Mouse (Mus musculus): Measurements from ENCODE around the gene Ldah. TPM values are rescaled to one million over a fixed set of nuclear protein-coding genes. Genes with fewer than 3 reads are reported as not detected.
"Not testable (repeated sequence)": the region's sequence is repeated elsewhere in the genome, so short reads cannot be mapped to it uniquely, and the experiment has no call there.

The Ldah gene
- polyA plus RNA-seq (2014; fragmentation: Nextera tagmentation; extraction: Ambion mirVana) = 49.7 and 55.8 TPM in 2 replicates

DNA sequence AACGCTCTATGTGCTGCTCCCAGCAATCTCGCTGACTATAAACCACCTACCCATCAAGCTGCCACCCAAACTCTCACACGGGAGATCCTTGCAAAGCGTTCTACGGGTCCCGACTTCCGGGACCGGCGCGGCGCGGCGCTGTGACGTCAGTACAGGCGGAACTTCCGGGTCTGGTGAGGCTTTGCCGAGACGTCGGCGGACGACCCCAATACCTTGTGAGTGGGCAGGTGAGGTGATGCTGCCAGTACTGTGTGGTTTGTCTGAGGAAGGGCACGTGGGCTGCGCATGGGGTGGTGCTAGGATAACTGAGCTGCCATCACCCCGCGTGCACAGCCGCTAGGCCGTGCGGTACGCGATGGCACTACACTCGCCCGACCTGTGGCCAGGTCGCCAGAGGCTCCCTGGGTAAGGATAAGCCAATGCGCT lies at the start of gene Ldah:
TSS of gene Ldah (plus strand) at position 130 of the 426 bp plus-strand sequence.
- Histone ChIP-seq H3K4me3 (ENCODE audit: control insufficient read depth in 1 of 2, insufficient read depth in 1 of 2, low read depth in 1 of 2, low read length in 2 of 2) (peak within 1 kb of the TSS; percentile 73 to 94), H3K9ac (ENCODE audit: low read length) (peak within 1 kb of the TSS; percentile 90), H3K4me2 (ENCODE audit: low read length) (peak within 1 kb of the TSS; percentile 83), H3K4me1 (ENCODE audit: control insufficient read depth in 2 of 2, insufficient read depth in 2 of 2, low read length in 2 of 2) (peaks cover 0 to 6% of the 10 kb centered on the region in 2 experiments; a peak in 1 of 4 replicates), H3K27ac (replicated peaks in 1 of 2; ENCODE audit: control insufficient read depth in 1 of 2, insufficient read depth in 1 of 2, low read depth in 2 of 2, low read length in 2 of 2) (peak within 1 kb of the TSS in 1 of 2 experiments; percentile 53; a peak in 1 of 4 replicates), H3K27me3 (ENCODE audit: control insufficient read depth, insufficient read depth, low read length) (no peaks in the 10 kb centered on the region), H3K36me3 (ENCODE audit: control insufficient read depth, insufficient read depth, low read length) (no peaks in the 10 kb centered on the region), H3K9me3 (ENCODE audit: control insufficient read depth, low read length) (no peaks in the 10 kb centered on the region)
- WGBS = under 1% methylated on average over 34 of the region's 34 CpGs
- ATAC-seq (ENCODE audit: insufficient number of reproducible peaks, insufficient read depth, low FRiP score, low read depth) = peak; percentile 86

DNA sequence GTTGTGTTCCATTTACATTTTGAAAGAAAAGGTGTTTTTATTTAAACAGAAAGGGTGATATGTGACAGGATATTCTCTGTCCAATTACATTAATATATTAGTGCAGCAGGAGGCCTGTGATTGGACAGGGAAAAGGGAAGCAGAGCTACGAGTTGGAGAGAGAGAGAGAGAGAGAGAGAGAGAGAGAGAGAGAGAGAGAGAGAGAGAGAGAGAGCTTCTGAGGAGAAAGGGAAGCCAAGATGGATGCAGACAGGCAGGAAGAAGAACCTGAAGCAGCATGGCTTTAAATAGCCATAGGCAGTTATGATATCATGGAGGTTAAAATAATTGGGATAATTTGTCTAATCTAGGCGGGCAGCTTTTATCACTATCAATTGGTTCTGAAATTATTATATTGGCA lies 40.2 kb upstream of the Ldah start:
- H3K27ac ChIP-seq (replicated peaks in 1 of 2; ENCODE audit: control insufficient read depth in 1 of 2, insufficient read depth in 1 of 2, low read depth in 2 of 2, low read length in 2 of 2) = no peak overlapping the region
- no peak overlapping the region for H3K9ac ChIP-seq (ENCODE audit: low read length)
- 62% methylated on average over 2 of the region's 2 CpGs for WGBS
- no peaks in the 10 kb centered on the region for H3K36me3 ChIP-seq (ENCODE audit: control insufficient read depth, insufficient read depth, low read length)
- H3K4me3 ChIP-seq (ENCODE audit: control insufficient read depth in 1 of 2, insufficient read depth in 1 of 2, low read depth in 1 of 2, low read length in 2 of 2) = no peak overlapping the region
- H3K27me3 ChIP-seq (ENCODE audit: control insufficient read depth, insufficient read depth, low read length) = no peaks in the 10 kb centered on the region
- H3K9me3 ChIP-seq (ENCODE audit: control insufficient read depth, low read length) = no peaks in the 10 kb centered on the region
- H3K4me2 ChIP-seq (ENCODE audit: low read length) = no peak overlapping the region
- no peaks in the 10 kb centered on the region for H3K4me1 ChIP-seq (ENCODE audit: control insufficient read depth in 2 of 2, insufficient read depth in 2 of 2, low read length in 2 of 2)
- ATAC-seq (ENCODE audit: insufficient number of reproducible peaks, insufficient read depth, low FRiP score, low read depth) = no peak

DNA sequence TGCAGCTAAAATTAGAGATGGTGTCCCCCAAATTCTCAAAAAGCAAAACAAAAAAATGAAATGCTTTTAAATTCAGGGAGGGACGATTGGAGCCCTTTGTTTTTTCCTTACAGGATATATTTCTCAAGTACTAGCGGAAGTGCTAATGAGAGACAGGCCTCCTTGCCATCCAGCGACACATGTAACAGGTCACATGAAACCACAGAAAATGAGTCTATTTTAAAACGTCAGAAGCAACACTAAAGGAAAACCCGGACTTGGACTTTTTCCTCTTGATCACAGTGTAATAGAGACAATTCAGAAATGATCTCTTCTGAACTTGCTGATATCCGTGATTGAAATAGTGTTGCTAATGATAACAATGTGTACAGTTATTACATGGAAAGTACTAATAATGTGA lies 27.0 kb upstream of the Ldah start:
- Histone ChIP-seq H3K9ac (ENCODE audit: low read length) (no peak overlapping the region), H3K4me2 (ENCODE audit: low read length) (no peak overlapping the region), H3K4me3 (ENCODE audit: control insufficient read depth in 1 of 2, insufficient read depth in 1 of 2, low read depth in 1 of 2, low read length in 2 of 2) (no peak overlapping the region), H3K9me3 (ENCODE audit: control insufficient read depth, low read length) (no peaks in the 10 kb centered on the region), H3K4me1 (ENCODE audit: control insufficient read depth in 2 of 2, insufficient read depth in 2 of 2, low read length in 2 of 2) (peaks cover 0 to 7% of the 10 kb centered on the region in 2 experiments; a peak in 1 of 4 replicates), H3K27me3 (ENCODE audit: control insufficient read depth, insufficient read depth, low read length) (no peaks in the 10 kb centered on the region), H3K27ac (replicated peaks in 1 of 2; ENCODE audit: control insufficient read depth in 1 of 2, insufficient read depth in 1 of 2, low read depth in 2 of 2, low read length in 2 of 2) (no peak overlapping the region), H3K36me3 (ENCODE audit: control insufficient read depth, insufficient read depth, low read length) (no peaks in the 10 kb centered on the region)
- ATAC-seq (ENCODE audit: insufficient number of reproducible peaks, insufficient read depth, low FRiP score, low read depth) = no peak
- WGBS = 59% methylated on average over 6 of the region's 6 CpGs

GRCm38 (mm10) chr12:8181744-8182143 lies 26.2 kb upstream of the Ldah start:
- H3K36me3 ChIP-seq (ENCODE audit: control insufficient read depth, insufficient read depth, low read length) = no peaks in the 10 kb centered on the region
- no peak for ATAC-seq (ENCODE audit: insufficient number of reproducible peaks, insufficient read depth, low FRiP score, low read depth)
- no peak overlapping the region for H3K27ac ChIP-seq (replicated peaks in 1 of 2; ENCODE audit: control insufficient read depth in 1 of 2, insufficient read depth in 1 of 2, low read depth in 2 of 2, low read length in 2 of 2)

DNA sequence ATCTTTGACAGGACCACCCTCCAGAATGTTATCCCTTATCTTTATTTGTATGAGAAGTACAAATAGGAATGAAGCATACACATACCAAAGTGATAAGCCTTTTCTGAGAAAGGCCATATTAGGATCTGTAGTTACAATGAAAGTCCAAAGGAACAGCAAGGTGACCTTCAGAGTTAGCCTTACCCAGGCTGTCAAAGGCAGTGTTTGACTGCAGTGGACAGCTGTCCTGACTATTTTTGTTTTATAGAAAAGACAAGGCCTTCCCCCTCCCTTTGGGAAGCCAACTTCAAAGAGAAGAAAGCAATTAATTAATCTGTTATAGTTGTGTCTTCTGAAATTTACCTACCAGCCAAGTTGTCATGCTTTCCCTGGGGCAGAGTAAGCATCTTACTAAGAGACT lies 23.4 kb upstream of the Ldah start:
- Histone ChIP-seq H3K9me3 (ENCODE audit: control insufficient read depth, low read length) (0 out of 2 replicates have a peak, but pooled peaks cover 4% of the 10 kb centered on the region), H3K9ac (ENCODE audit: low read length) (no peak overlapping the region), H3K36me3 (ENCODE audit: control insufficient read depth, insufficient read depth, low read length) (no peaks in the 10 kb centered on the region), H3K4me2 (ENCODE audit: low read length) (no peak overlapping the region), H3K27ac (replicated peaks in 1 of 2; ENCODE audit: control insufficient read depth in 1 of 2, insufficient read depth in 1 of 2, low read depth in 2 of 2, low read length in 2 of 2) (peak overlapping the region in 1 of 2 experiments; percentile 66; a peak in 3 of 4 replicates), H3K4me3 (ENCODE audit: control insufficient read depth in 1 of 2, insufficient read depth in 1 of 2, low read depth in 1 of 2, low read length in 2 of 2) (no peak overlapping the region), H3K4me1 (ENCODE audit: control insufficient read depth in 2 of 2, insufficient read depth in 2 of 2, low read length in 2 of 2) (peaks cover 0 to 7% of the 10 kb centered on the region in 2 experiments; a peak in 1 of 4 replicates), H3K27me3 (ENCODE audit: control insufficient read depth, insufficient read depth, low read length) (no peaks in the 10 kb centered on the region)
- no peak for ATAC-seq (ENCODE audit: insufficient number of reproducible peaks, insufficient read depth, low FRiP score, low read depth)

More at GRCm38 (mm10) chr12:8181744-8182143, 26.2 kb upstream of the Ldah start:
- Histone ChIP-seq H3K4me3 (ENCODE audit: control insufficient read depth in 1 of 2, insufficient read depth in 1 of 2, low read depth in 1 of 2, low read length in 2 of 2) (no peak overlapping the region), H3K27me3 (ENCODE audit: control insufficient read depth, insufficient read depth, low read length) (no peaks in the 10 kb centered on the region), H3K4me1 (ENCODE audit: control insufficient read depth in 2 of 2, insufficient read depth in 2 of 2, low read length in 2 of 2) (peaks cover 0 to 7% of the 10 kb centered on the region in 2 experiments; a peak in 1 of 4 replicates), H3K9ac (ENCODE audit: low read length) (no peak overlapping the region), H3K9me3 (ENCODE audit: control insufficient read depth, low read length) (no peaks in the 10 kb centered on the region), H3K4me2 (ENCODE audit: low read length) (no peak overlapping the region)

DNA sequence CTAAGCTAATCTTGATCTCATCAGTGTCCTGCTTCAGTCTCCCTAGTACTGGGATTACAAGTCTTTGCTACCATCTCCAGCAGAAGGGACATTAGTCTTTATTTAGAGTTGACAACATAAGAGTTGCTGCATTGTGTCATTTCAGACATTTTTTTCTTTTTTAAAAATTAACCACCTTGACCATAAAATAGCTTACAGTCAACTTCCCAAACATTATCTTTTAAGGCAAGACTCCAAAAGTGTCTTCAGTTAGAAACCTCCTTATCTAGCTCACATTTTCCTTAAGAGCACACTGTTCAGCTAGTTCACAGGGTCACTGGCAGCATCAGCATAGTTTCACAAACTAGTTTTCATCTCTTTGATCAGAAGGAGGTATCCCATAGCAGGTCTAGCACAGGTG lies 19.7 kb upstream of the Ldah start:
- H3K4me2 ChIP-seq (ENCODE audit: low read length) = no peak overlapping the region
- no peaks in the 10 kb centered on the region for H3K36me3 ChIP-seq (ENCODE audit: control insufficient read depth, insufficient read depth, low read length)
- no peak overlapping the region for H3K4me3 ChIP-seq (ENCODE audit: control insufficient read depth in 1 of 2, insufficient read depth in 1 of 2, low read depth in 1 of 2, low read length in 2 of 2)
- no peak for ATAC-seq (ENCODE audit: insufficient number of reproducible peaks, insufficient read depth, low FRiP score, low read depth)
- peaks cover 0 to 11% of the 10 kb centered on the region in 2 experiments; a peak in 2 of 4 replicates for H3K4me1 ChIP-seq (ENCODE audit: control insufficient read depth in 2 of 2, insufficient read depth in 2 of 2, low read length in 2 of 2)
- H3K9me3 ChIP-seq (ENCODE audit: control insufficient read depth, low read length) = 0 out of 2 replicates have a peak, but pooled peaks cover 4% of the 10 kb centered on the region
- H3K9ac ChIP-seq (ENCODE audit: low read length) = no peak overlapping the region
- no peaks in the 10 kb centered on the region for H3K27me3 ChIP-seq (ENCODE audit: control insufficient read depth, insufficient read depth, low read length)
- H3K27ac ChIP-seq (replicated peaks in 1 of 2; ENCODE audit: control insufficient read depth in 1 of 2, insufficient read depth in 1 of 2, low read depth in 2 of 2, low read length in 2 of 2) = no peak overlapping the region

- not testable (repeated sequence) for H3K27me3 ChIP-seq (ENCODE audit: control insufficient read depth, insufficient read depth, low read length); H3K36me3 ChIP-seq (ENCODE audit: control insufficient read depth, insufficient read depth, low read length); H3K27ac ChIP-seq (replicated peaks in 1 of 2; ENCODE audit: control insufficient read depth in 1 of 2, insufficient read depth in 1 of 2, low read depth in 2 of 2, low read length in 2 of 2); H3K9ac ChIP-seq (ENCODE audit: low read length); H3K9me3 ChIP-seq (ENCODE audit: control insufficient read depth, low read length); ATAC-seq (ENCODE audit: insufficient number of reproducible peaks, insufficient read depth, low FRiP score, low read depth); H3K4me3 ChIP-seq (ENCODE audit: control insufficient read depth in 1 of 2, insufficient read depth in 1 of 2, low read depth in 1 of 2, low read length in 2 of 2); H3K4me2 ChIP-seq (ENCODE audit: low read length)
- H3K4me1 ChIP-seq (ENCODE audit: control insufficient read depth in 2 of 2, insufficient read depth in 2 of 2, low read length in 2 of 2) = peaks cover 0 to 11% of the 10 kb centered on the region in 2 experiments; a peak in 2 of 4 replicates
- 79% methylated on average over 15 of the region's 15 CpGs for WGBS
These were observed 18.9 kb upstream of the Ldah start for GRCm38 (mm10) chr12:8188796-8189535.
